Mouse (Mus musculus) yolk sac, embryonic 10.5 days (tissue): ENCODE results near the gene Bnc2.

ENCODE experiments used
- DNase-seq: peaks from one replicate; pipeline ENCODE4 v3.0.0-alpha.2; 2017; ENCODE audit warnings: low spot score

Gene Bnc2

GRCm38 (mm10) chr4:84311371-84311770, 363.7 kb downstream of the Bnc2 start:
- DNase-seq: no peak

- DNase-seq: no peak
These were observed 364.2 kb downstream of the Bnc2 start for GRCm38 (mm10) chr4:84310851-84311250.

GRCm38 (mm10) chr4:84308226-84308862, 366.7 kb downstream of the Bnc2 start:
- no peak for DNase-seq

DNA sequence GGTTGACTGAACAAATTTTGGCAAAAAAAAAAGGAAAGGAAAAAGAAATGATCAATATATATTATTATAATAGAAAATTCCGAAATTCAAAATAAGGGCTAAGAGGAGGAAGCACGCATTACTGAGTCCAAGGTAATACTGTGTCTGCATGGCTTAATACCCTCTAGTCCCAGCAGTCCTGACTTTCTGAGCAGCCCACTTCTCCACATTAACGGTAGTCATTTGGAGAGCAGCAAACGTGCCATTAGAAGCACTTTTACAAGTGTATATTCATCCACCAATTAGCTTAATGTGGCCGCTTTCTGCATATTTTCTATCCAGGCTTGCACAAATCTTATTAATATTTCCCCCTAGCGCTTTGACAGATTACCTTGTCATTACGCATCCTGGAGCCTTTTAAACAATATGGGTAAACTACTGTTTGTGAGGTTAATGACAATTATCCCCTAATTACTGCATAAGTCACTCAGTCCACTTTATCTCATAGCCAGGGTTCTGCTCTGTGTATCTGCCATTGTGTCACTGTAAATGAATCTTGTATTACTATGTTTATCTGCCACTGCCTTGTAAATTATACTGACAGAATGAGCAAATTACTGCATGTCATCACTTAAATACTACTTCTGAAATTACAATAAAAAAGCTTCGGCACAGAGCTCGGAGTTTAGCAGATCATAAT, 368.0 kb downstream of the Bnc2 start:
- no peak for DNase-seq

DNA sequence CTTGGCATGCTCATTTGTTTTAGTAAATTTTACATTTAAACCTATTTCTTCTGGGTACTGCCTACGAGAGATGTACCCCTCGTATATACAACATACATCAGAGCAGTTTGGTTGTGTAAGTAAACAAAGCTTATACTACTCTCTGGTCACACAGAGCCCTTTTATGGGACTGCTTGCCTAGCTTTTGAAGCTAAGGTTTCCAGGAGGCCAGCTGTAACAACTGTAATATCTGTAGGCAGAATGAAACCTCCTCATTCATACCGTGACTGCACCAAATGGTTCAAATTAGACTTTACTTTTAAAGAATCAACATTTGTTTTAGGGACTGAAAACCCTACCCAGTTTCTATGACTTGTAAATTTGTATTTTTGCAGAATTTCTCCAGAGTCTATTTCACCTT, 372.1 kb downstream of the Bnc2 start:
- DNase-seq: no peak

DNA sequence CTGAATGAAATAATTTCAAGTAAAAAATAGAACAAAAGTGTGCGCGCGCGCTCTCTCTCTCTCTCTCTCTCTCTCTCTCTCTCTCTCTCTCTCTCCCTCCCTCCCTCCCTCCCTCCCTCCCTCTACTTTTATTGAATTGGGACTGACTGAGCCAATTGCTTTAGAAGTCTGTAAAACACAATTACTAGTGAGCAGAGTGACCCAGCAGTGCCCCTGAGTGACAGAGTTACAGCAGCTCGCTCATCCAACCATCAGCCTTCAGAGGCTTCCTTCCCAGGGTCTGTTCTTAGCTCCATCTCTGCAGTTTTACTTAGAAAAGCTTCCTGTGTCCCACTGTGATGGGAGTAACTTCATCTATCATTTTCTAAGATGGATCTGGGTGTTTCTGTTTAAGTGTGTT, 389.9 kb downstream of the Bnc2 start:
- DNase-seq: no peak

GRCm38 (mm10) chr4:84282651-84283050, 392.4 kb downstream of the Bnc2 start:
- no peak for DNase-seq

DNA sequence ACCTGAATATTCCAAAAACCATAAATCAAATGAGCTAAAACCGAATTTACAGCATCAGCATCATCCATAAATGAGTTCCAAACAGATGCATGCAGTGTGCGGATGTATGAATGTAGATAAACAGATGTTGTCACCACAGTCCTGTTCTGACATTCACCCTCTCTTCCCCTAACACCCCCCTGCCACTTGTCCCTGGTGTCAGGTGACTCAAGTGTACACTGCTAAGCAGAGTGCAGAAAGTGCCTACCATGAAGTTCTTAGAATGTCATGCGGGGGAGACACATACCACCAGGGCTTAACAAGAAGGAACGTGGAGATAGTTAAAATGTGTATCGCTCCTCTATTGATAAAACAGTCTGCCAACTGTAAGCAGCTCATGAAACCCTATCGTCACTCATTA, 396.9 kb downstream of the Bnc2 start:
- no peak for DNase-seq

GRCm38 (mm10) chr4:84276081-84276480, 399.0 kb downstream of the Bnc2 start:
- no peak for DNase-seq

DNA sequence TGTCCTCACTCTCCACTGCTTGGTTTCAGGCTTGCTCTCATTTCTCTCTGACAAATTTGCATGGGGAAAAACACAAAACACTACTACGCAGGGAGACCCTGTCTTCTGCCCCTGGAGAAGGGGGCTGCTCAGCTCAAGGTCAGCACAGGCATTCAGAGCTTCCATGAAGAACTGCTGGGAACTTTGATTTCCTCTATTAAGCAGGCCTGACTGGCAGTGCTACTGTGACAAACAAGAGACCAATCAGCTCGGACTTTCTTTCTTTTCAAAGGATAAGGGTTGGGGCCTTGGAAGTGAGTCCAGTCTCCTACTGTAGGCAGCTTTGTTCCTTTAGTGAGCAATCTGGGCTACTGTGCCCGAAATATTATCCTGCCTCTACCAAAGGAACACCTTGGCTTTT, 400.9 kb downstream of the Bnc2 start:
- DNase-seq: no peak

DNA sequence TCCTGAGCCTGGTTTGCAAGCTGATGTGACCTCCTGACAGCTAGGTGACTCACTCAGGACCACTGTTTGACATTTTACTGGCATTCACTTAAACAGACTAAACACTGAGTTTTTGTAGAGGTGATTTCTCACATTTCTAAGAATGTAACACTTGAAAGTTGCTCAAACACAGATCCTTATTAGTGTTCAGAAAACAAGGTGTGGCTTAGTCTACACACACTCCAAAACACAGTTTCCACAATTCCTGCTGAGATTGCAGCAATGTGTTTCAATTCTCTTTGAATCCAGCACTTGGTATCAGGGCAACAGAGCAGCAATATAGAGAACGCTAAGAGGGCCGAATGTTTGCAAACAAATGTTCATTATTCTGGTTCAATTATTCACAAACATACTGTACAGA, 402.2 kb downstream of the Bnc2 start:
- no peak for DNase-seq

GRCm38 (mm10) chr4:84269845-84270244, 405.2 kb downstream of the Bnc2 start:
- DNase-seq: no peak

DNA sequence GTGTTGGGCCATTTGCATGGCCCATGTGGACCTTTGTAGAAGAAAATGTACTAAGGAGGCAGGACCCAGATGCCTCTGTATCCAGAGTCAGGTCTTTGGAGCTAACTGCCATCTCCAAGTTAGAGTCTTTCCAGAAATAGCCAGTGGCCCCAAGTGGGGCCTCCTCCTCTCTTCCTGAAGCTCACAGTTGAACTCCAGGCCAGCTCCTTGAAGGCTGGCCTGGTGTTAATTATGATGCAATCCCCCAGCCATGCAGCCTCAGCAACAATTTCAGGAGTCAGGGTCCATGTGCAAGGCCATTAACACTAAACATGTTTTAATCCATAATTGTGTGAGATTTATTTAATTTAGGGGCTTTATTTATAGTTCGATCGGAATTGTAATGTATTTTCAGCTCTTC, 427.7 kb downstream of the Bnc2 start:
- no peak for DNase-seq

- no peak for DNase-seq
These were observed 442.7 kb downstream of the Bnc2 start for GRCm38 (mm10) chr4:84232346-84232745.

DNA sequence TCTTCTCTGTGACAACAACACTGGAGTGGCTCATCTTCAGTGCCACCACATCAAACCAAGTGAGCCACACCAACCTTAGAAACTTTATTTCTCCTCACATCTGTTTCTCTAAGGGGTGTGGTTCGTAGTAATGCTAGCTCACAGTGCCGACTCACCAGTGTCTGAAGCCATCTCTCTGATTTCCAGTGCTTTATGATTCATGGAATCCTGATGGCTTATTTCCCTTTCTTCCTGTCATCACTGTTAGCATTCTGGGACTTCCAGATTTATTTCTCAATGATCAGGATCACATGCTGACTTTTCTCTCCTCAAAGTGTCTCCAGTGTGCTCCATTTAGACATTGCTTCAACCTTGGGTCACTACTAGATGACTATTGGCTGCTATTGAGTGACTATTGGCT, 443.8 kb downstream of the Bnc2 start:
- DNase-seq: no peak

DNA sequence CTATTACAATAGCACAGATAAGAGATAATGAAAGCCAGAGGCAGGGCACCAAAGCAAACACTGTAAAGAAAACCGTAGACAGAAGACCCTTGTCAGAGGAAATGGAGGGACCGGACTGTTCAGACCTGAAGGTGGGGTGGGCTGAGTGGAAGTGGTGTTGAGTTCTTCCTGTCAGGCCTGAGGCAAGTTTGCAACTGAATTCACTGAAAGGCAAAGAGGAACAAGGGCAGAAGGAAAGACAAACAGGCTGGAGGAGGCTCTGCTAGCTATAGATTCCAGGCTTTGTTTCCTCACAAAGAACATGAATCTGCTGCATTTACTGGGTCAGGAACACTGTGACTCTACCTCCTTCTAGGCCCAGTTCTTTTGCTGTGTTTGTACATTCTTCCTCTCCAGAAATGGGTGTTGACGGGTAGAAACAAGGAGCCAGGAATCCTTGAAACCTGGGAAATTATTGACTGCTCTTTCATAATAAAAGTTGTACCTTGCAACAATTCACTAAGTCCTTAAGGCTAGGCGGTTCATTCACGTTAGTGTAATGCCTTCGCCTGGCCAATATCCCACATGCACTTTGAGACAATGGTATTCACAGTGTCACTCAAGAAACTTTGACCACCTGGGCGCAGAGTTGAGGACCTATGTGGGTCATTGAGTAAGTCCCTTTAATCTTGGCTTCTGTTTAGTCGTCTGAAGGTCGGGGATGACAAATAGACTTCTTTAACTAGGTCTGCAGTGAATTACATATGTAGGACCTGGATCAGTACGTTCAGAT, 445.7 kb downstream of the Bnc2 start:
- DNase-seq: no peak

DNA sequence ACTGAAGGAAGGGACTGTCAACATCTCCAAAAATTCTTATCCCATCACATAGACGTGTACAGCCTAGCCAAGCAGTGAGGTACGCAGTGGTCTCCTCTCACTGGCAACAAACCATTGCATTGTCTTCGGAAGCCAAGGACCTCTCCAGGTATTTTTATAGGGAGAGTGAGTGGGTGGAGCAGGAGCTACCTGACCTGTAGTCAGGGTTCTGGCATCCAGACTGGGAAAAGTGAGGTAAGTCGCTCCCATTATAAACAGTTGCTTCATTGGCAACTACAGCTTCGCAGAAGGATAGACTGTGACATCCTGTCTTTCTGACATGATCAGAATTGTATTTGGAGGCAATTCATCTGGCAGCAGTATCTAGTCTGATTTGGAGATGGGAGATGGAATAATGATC, 446.5 kb downstream of the Bnc2 start:
- no peak for DNase-seq
